Mouse (Mus musculus) embryonic facial prominence, embryonic 13.5 days (tissue): ENCODE measurements around the gene Rccd1. TPM values are rescaled to one million over a fixed set of nuclear protein-coding genes. Genes with fewer than 3 reads are reported as not detected.

ENCODE experiments used
- ATAC-seq: fragments of 200-750 bp; cut with Nextera tagmentation; 2 replicates; pipeline ENCODE4 v1.8.0; 2017; ENCODE audit warnings: low read depth; ENCODE audit not compliant: insufficient number of reproducible peaks, insufficient read depth, low FRiP score, low TSS enrichment
- H3K27ac ChIP-seq: fragments of 300-500 bp; sonication (generic); 2 replicates; pipeline ENCODE4 v1.5.1; 2015; ENCODE audit warnings: moderate library complexity, mild to moderate bottlenecking, inconsistent platforms
- H3K27me3 ChIP-seq: fragments of 300-500 bp; sonication (generic); 2 replicates; pipeline ENCODE4 v1.6.1; 2015; ENCODE audit warnings: mild to moderate bottlenecking, inconsistent platforms
- H3K36me3 ChIP-seq: fragments of 300-500 bp; sonication (generic); 2 replicates; pipeline ENCODE4 v1.6.1; 2015; ENCODE audit warnings: mild to moderate bottlenecking, inconsistent platforms
- H3K4me1 ChIP-seq: fragments of 300-500 bp; sonication (generic); 2 replicates; pipeline ENCODE4 v1.6.1; 2015; ENCODE audit warnings: inconsistent platforms
- H3K4me2 ChIP-seq: fragments of 300-500 bp; sonication (generic); 2 replicates; pipeline ENCODE4 v1.6.1; 2015; ENCODE audit warnings: moderate library complexity, mild to moderate bottlenecking, inconsistent platforms
- H3K4me3 ChIP-seq: fragments of 300-500 bp; sonication (generic); 2 replicates; pipeline ENCODE4 v1.5.1; 2015; ENCODE audit warnings: mild to moderate bottlenecking, inconsistent platforms
- H3K9ac ChIP-seq: fragments of 300-500 bp; sonication (generic); 2 replicates; pipeline ENCODE4 v1.6.1; 2015; ENCODE audit warnings: mild to moderate bottlenecking, inconsistent platforms
- H3K9me3 ChIP-seq: fragments of 300-500 bp; sonication (generic); 2 replicates; pipeline ENCODE4 v1.6.1; 2016; ENCODE audit warnings: inconsistent platforms
- WGBS: fragments of 180-500 bp; shearing (Covaris S2); methylation state at CpG from one replicate; pipeline ENCODE4 v1.1.7; 2015; ENCODE audit warnings: mixed read lengths; 5-methylcytosine and 5-hydroxymethylcytosine counted together
- polyA plus RNA-seq: library from polyadenylated mRNA; unstranded; fragments of >200 nt; fragmentation: Nextera tagmentation; extraction: Ambion mirVana; gene quantifications from 2 replicates; pipeline ENCODE4 v1.2.1, GENCODE M21; 2015

Gene Rccd1
- polyA plus RNA-seq, 1 experiment from 2014 or later, result 15.6 TPM

DNA sequence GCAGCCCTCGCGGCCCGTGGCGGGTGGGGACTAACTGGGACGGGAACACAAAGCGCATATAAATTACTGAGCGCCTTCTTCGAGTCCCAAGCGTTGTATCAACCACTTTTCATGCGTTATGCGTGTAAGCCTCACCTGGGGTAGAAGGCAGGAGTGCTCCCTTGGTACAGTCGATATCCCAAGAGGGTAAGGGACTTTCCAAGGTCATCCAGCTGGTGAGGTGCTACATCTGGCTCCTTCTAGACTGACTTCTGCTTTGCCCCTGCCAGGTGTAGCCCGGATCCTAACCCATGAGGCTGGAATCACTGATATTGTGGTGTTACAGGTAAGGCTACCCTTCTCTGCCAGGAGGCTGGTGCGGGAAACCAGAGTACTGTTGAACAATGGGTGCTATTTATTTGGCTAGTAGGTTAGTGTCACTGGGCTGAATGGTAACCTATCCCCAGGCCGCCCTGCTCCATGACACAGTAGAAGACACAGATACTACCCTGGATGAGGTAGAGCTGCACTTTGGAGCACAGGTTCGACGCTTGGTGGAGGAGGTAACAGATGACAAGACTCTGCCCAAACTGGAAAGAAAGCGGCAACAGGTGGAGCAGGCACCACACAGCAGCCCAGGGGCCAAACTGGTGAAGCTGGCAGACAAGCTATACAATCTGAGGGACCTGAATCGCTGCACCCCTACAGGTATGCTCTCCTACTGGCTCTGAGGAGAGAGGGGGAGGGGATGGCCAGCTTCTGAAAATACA is 19.2 kb upstream of the Rccd1 start:
- WGBS, result 25% methylated on average over 19 of the region's 19 CpGs
- Histone ChIP-seq H3K4me2 (peak overlapping the region; percentile 86), H3K4me1 (peaks cover 35% of the 10 kb centered on the region), H3K4me3 (peak overlapping the region; percentile 58), H3K9ac (peak overlapping the region; percentile 85), H3K9me3 (0 out of 2 replicates have a peak, but pooled peaks cover 8% of the 10 kb centered on the region), H3K27me3 (no peaks in the 10 kb centered on the region), H3K36me3 (peaks cover 7% of the 10 kb centered on the region), H3K27ac (peak overlapping the region; percentile 75)
- ATAC-seq, result no peak

DNA sequence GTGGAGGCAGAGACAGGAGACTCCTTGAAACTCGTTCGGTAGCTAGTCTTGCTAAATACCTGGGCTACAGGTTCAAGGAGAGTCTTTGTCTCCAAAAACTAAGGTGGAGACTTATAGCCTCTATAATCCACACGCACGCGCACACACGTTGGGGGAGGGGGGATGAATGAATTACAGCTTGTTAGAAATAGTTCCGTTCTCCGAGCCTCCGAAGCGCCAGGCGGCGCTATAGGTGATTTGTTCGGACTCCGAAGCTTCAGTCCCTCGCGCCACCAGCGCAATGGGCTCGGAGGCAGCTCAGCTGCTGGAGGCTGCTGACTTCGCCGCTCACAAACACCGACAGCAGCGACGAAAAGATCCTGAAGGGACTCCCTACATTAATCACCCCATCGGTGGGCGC is 18.6 kb upstream of the Rccd1 start, which contains the start of gene Hddc3:
TSS of gene Hddc3 (plus strand) at position 247 of the 400 bp plus-strand sequence.
- WGBS, result under 1% methylated on average over 25 of the region's 25 CpGs
- H3K36me3 ChIP-seq, result peaks cover 8% of the 10 kb centered on the region
- 0 out of 2 replicates have a peak, but pooled peaks cover 8% of the 10 kb centered on the region for H3K9me3 ChIP-seq
- 0 out of 2 replicates have a peak, but pooled peaks have one; percentile 6 for ATAC-seq
- H3K4me2 ChIP-seq, result peak within 1 kb of the TSS; percentile 86
- peak within 1 kb of the TSS; percentile 58 for H3K4me3 ChIP-seq
- H3K4me1 ChIP-seq, result peaks cover 35% of the 10 kb centered on the region
- H3K27me3 ChIP-seq, result no peaks in the 10 kb centered on the region
- H3K27ac ChIP-seq, result peak within 1 kb of the TSS; percentile 75
- peak within 1 kb of the TSS; percentile 85 for H3K9ac ChIP-seq

- WGBS, result 79% methylated on average over 7 of the region's 7 CpGs
- H3K27me3 ChIP-seq, result no peaks in the 10 kb centered on the region
- no peak overlapping the region for H3K4me3 ChIP-seq
- 0 out of 2 replicates have a peak, but pooled peaks cover 8% of the 10 kb centered on the region for H3K9me3 ChIP-seq
- no peak overlapping the region for H3K4me2 ChIP-seq
- peaks cover 19% of the 10 kb centered on the region for H3K36me3 ChIP-seq
- ATAC-seq, result no peak
- H3K9ac ChIP-seq, result no peak overlapping the region
- peaks cover 39% of the 10 kb centered on the region for H3K4me1 ChIP-seq
- H3K27ac ChIP-seq, result no peak overlapping the region
Observed at GRCm38 (mm10) chr7:80341793-80342192, 17.5 kb upstream of the Rccd1 start.

DNA sequence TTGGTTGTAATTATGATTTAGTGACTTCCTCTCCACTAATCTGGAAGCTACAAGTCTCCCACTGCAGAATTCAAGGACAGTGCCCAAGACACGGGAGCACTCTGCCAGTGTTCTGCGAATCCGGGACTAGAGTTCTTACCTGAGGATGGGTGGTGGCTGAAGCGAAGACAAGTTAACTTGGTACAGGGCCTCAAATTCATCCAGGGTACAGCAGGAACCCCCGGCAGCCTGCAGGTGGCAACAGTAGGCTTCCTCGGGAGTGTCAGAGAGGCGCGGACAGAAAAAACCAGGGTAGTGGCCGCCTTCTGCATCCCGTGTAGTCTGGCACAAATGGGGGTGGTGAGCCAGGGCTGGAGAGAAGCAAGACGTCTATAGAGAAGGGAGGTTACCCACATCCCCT is 16.5 kb upstream of the Rccd1 start, which contains the start of gene Unc45a:
TSS of gene Unc45a (minus strand) at position 213 of the 400 bp plus-strand sequence.
- peak within 1 kb of the TSS; percentile 91 for H3K4me2 ChIP-seq
- H3K36me3 ChIP-seq, result peaks cover 27% of the 10 kb centered on the region
- peak within 1 kb of the TSS; percentile 66 for H3K4me3 ChIP-seq
- WGBS, result under 1% methylated on average over 11 of the region's 11 CpGs
- H3K9ac ChIP-seq, result peak within 1 kb of the TSS; percentile 78
- H3K9me3 ChIP-seq, result 0 out of 2 replicates have a peak, but pooled peaks cover 6% of the 10 kb centered on the region
- peak within 1 kb of the TSS; percentile 88 for H3K27ac ChIP-seq
- peaks cover 39% of the 10 kb centered on the region for H3K4me1 ChIP-seq
- ATAC-seq, result peak; percentile 56; the same call in 1 of the 2 replicates
- H3K27me3 ChIP-seq, result no peaks in the 10 kb centered on the region

- H3K4me2 ChIP-seq, result peak overlapping the region; percentile 91
- H3K4me1 ChIP-seq, result peaks cover 39% of the 10 kb centered on the region
- peak; percentile 97 for ATAC-seq
- no peaks in the 10 kb centered on the region for H3K9me3 ChIP-seq
- peak overlapping the region; percentile 78 for H3K9ac ChIP-seq
- under 1% methylated on average over 45 of the region's 45 CpGs for WGBS
- H3K36me3 ChIP-seq, result peaks cover 29% of the 10 kb centered on the region
- H3K27ac ChIP-seq, result peak overlapping the region; percentile 88
- H3K4me3 ChIP-seq, result peak overlapping the region; percentile 66
- H3K27me3 ChIP-seq, result no peaks in the 10 kb centered on the region
Observed at GRCm38 (mm10) chr7:80339793-80340628, 15.8 kb upstream of the Rccd1 start.

GRCm38 (mm10) chr7:80339371-80339770 is 15.1 kb upstream of the Rccd1 start:
- peaks cover 39% of the 10 kb centered on the region for H3K4me1 ChIP-seq
- no peak for ATAC-seq
- H3K9me3 ChIP-seq, result no peaks in the 10 kb centered on the region
- peak overlapping the region; percentile 66 for H3K4me3 ChIP-seq
- peak overlapping the region; percentile 78 for H3K9ac ChIP-seq
- no peaks in the 10 kb centered on the region for H3K27me3 ChIP-seq
- peak overlapping the region; percentile 91 for H3K4me2 ChIP-seq
- no peak overlapping the region; the same call in 1 of the 2 replicates for H3K27ac ChIP-seq
- peaks cover 36% of the 10 kb centered on the region for H3K36me3 ChIP-seq
- 6% methylated on average over 17 of the region's 17 CpGs for WGBS

DNA sequence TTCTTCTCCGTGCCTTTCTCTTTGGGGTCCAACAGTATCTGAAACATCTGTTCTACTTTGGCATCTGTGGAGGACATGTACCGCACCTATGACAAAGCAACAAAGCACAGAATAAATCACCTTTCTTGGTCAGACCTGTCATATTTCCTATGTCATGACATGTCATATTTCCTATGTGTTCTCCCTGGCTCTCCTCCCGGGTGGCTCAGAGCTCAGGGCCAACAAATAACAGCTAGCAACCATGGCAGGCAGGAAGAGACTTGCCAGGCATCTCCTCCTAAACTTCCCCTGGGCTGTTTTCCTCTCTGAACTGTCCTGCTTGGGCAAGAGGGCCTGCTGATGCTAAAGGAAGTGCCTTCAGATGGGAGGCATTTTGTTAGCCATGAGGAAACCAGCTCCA is 12.7 kb upstream of the Rccd1 start:
- Histone ChIP-seq H3K9me3 (peaks cover 4% of the 10 kb centered on the region; the same call in 1 of the 2 replicates), H3K4me2 (no peak overlapping the region), H3K27me3 (no peaks in the 10 kb centered on the region), H3K9ac (no peak overlapping the region), H3K4me3 (no peak overlapping the region), H3K27ac (no peak overlapping the region), H3K4me1 (peaks cover 26% of the 10 kb centered on the region), H3K36me3 (peaks cover 60% of the 10 kb centered on the region)
- no peak for ATAC-seq
- WGBS, result 78% methylated on average over 3 of the region's 3 CpGs

- H3K4me3 ChIP-seq, result no peak overlapping the region
- peaks cover 81% of the 10 kb centered on the region for H3K36me3 ChIP-seq
- H3K27me3 ChIP-seq, result no peaks in the 10 kb centered on the region
- no peak overlapping the region for H3K4me2 ChIP-seq
- ATAC-seq, result no peak
- H3K9me3 ChIP-seq, result peaks cover 4% of the 10 kb centered on the region; the same call in 1 of the 2 replicates
- peaks cover 18% of the 10 kb centered on the region for H3K4me1 ChIP-seq
- no peak overlapping the region for H3K27ac ChIP-seq
- WGBS, result 88% methylated on average over 4 of the region's 4 CpGs
- H3K9ac ChIP-seq, result 0 out of 2 replicates have a peak overlapping the region, but pooled peaks have one; percentile 6
Observed at GRCm38 (mm10) chr7:80334848-80335247, 10.6 kb upstream of the Rccd1 start.

- Histone ChIP-seq H3K4me1 (no peaks in the 10 kb centered on the region), H3K36me3 (peaks cover 100% of the 10 kb centered on the region), H3K9ac (no peak overlapping the region), H3K27me3 (no peaks in the 10 kb centered on the region), H3K9me3 (peaks cover 4% of the 10 kb centered on the region; the same call in 1 of the 2 replicates), H3K27ac (no peak overlapping the region), H3K4me2 (no peak overlapping the region), H3K4me3 (no peak overlapping the region)
- 98% methylated on average over 19 of the region's 19 CpGs for WGBS
- ATAC-seq, result no peak
Observed at GRCm38 (mm10) chr7:80331433-80331832, 7.2 kb upstream of the Rccd1 start.

DNA sequence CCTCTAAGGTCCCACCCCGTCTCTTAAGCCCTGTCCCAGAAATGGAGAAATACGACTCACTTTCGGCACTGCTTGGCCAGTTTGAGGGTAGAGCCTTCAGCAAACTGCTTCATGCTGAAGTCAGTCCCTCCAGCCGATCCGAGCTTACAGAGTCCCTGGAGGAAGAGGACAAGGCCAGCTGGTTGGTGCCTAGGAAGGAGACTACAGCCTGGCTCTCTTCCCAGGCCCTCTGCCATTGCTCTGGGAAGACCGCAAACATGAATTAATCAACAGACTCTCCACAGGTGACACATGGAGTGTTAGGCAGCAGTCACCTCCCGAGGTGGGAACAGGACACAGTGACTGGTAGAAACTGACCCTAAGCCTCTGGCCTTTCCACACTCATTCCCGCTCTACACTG is 6.0 kb upstream of the Rccd1 start:
- Histone ChIP-seq H3K9ac (no peak overlapping the region), H3K4me2 (no peak overlapping the region), H3K36me3 (peaks cover 100% of the 10 kb centered on the region), H3K27ac (no peak overlapping the region), H3K4me1 (peaks cover 3% of the 10 kb centered on the region), H3K9me3 (peaks cover 4% of the 10 kb centered on the region; the same call in 1 of the 2 replicates), H3K27me3 (no peaks in the 10 kb centered on the region), H3K4me3 (no peak overlapping the region)
- ATAC-seq, result no peak
- WGBS, result 88% methylated on average over 8 of the region's 8 CpGs

DNA sequence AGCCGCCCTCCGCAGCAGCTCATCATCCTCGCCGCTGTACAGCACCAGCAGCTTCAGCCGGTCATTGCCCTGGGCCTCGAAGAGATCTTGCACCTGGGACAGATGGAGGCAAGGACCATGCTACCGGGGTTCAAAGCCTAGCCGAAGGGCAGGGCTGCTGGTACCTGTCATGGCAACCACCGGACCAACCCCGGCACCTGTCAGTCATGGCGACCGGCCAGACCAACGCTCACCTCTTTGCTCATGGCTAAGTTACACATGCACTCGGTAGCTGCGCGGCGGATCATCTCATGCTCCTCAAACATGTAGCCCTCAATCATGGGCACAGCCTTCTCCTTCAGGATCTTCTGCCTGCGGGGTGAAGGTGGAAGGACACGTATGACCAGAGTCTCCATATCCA is 1.8 kb upstream of the Rccd1 start:
- 94% methylated on average over 19 of the region's 19 CpGs for WGBS
- no peak for ATAC-seq
- H3K27ac ChIP-seq, result no peak overlapping the region
- H3K9ac ChIP-seq, result no peak overlapping the region
- H3K4me3 ChIP-seq, result no peak overlapping the region
- H3K27me3 ChIP-seq, result no peaks in the 10 kb centered on the region
- no peaks in the 10 kb centered on the region for H3K9me3 ChIP-seq
- peaks cover 62% of the 10 kb centered on the region for H3K36me3 ChIP-seq
- H3K4me1 ChIP-seq, result peaks cover 17% of the 10 kb centered on the region
- no peak overlapping the region for H3K4me2 ChIP-seq
